Mouse (Mus musculus) cerebellum, adult 2 months (tissue): ENCODE measurements around the gene Mtmr10.

ENCODE experiments used
- CTCF ChIP-seq: fragments of 200-500 bp; IDR thresholded peaks from 2 replicates; pipeline ENCODE4 v1.5.1; 2011; ENCODE audit warnings: low read depth, mild to moderate bottlenecking, control low read depth, low read length, moderate library complexity, borderline replicate concordance; ENCODE audit not compliant: insufficient read depth
- POLR2A ChIP-seq: fragments of 200-500 bp; IDR thresholded peaks from 2 replicates; pipeline ENCODE4 v1.6.1; 2011; ENCODE audit warnings: low read length, control low read depth, borderline replicate concordance; ENCODE audit not compliant: insufficient read depth

- TF ChIP-seq POLR2A (no peak), CTCF (no peak)
Observed at GRCm38 (mm10) chr7:64289416-64289815, 2.0 kb downstream of the Mtmr10 start.
